Mouse (Mus musculus) hindbrain, embryonic 16.5 days (tissue): ENCODE data around the gene Tuba8. TPM values are rescaled to one million over a fixed set of nuclear protein-coding genes. Genes with fewer than 3 reads are reported as not detected.

Experiments
- ATAC-seq: fragments of 200-750 bp; cut with Nextera tagmentation; 2 replicates; pipeline ENCODE4 v1.8.0; 2017; ENCODE audit warnings: moderate TSS enrichment, moderate library complexity
- H3K27ac ChIP-seq: fragments of 300-500 bp; sonication (generic); 2 replicates; pipeline ENCODE4 v1.5.1; 2014; ENCODE audit warnings: low read depth, mild to moderate bottlenecking, control low read depth, low read length, moderate library complexity
- H3K27me3 ChIP-seq: fragments of 300-500 bp; sonication (generic); replicated peaks from 2 replicates; pipeline ENCODE4 v1.6.1; 2014; ENCODE audit warnings: low read length; ENCODE audit not compliant: control insufficient read depth, insufficient read depth
- H3K36me3 ChIP-seq: fragments of 300-500 bp; sonication (generic); 2 replicates; pipeline ENCODE4 v1.6.1; 2014; ENCODE audit warnings: mild to moderate bottlenecking, low read length, moderate library complexity, mixed read lengths; ENCODE audit not compliant: control insufficient read depth, insufficient read depth
- H3K4me1 ChIP-seq: fragments of 300-500 bp; sonication (generic); 2 replicates; pipeline ENCODE4 v1.6.1; 2014; ENCODE audit warnings: low read depth, low read length; ENCODE audit not compliant: control insufficient read depth, insufficient read depth
- H3K4me2 ChIP-seq: fragments of 300-500 bp; sonication (generic); 2 replicates; pipeline ENCODE4 v1.6.1; 2014; ENCODE audit warnings: mild to moderate bottlenecking, low read length, control low read depth, moderate library complexity
- H3K4me3 ChIP-seq: fragments of 300-500 bp; sonication (generic); 2 replicates; pipeline ENCODE4 v1.5.1; 2014; ENCODE audit warnings: mild to moderate bottlenecking, low read length, control low read depth, moderate library complexity
- H3K9ac ChIP-seq: fragments of 300-500 bp; sonication (generic); 2 replicates; pipeline ENCODE4 v1.6.1; 2014; ENCODE audit warnings: low read depth, mild to moderate bottlenecking, control low read depth, low read length, moderate library complexity
- H3K9me3 ChIP-seq: fragments of 300-500 bp; sonication (generic); 2 replicates; pipeline ENCODE4 v1.6.1; 2014; ENCODE audit warnings: mild to moderate bottlenecking, low read length, moderate library complexity; ENCODE audit not compliant: control insufficient read depth
- WGBS: fragments of 180-500 bp; shearing (Covaris S2); extraction: QIAGEN DNeasy Blood & Tissue Kit; methylation state at CpG from one replicate; pipeline ENCODE4 v1.1.7; 2014; 5-methylcytosine and 5-hydroxymethylcytosine counted together
- polyA plus RNA-seq: library from polyadenylated mRNA; unstranded; fragments of >200 nt; fragmentation: Nextera tagmentation; extraction: Ambion mirVana; gene quantifications from 2 replicates; pipeline ENCODE4 v1.2.1, GENCODE M21; 2015

Tuba8 gene
- polyA plus RNA-seq, 1 experiment from 2014 or later: 1.8 TPM

GRCm38 (mm10) chr6:121221876-121222597 lies 11.5 kb downstream of the Tuba8 start:
- no peak overlapping the region for H3K27ac ChIP-seq
- no peaks in the 10 kb centered on the region for H3K36me3 ChIP-seq
- no peak overlapping the region for H3K9ac ChIP-seq
- WGBS: 89% methylated on average over 8 of the region's 8 CpGs
- H3K9me3 ChIP-seq: no peaks in the 10 kb centered on the region
- no peak overlapping the region for H3K4me2 ChIP-seq
- no peak overlapping the region for H3K4me3 ChIP-seq
- ATAC-seq: no peak
- H3K4me1 ChIP-seq: no peaks in the 10 kb centered on the region
- H3K27me3 ChIP-seq: no peaks in the 10 kb centered on the region

GRCm38 (mm10) chr6:121223001-121223400 lies 12.5 kb downstream of the Tuba8 start:
- 95% methylated on average over 14 of the region's 14 CpGs for WGBS

GRCm38 (mm10) chr6:121224067-121224466 lies 13.6 kb downstream of the Tuba8 start:
- Histone ChIP-seq H3K9ac (no peak overlapping the region), H3K4me2 (no peak overlapping the region)

More at GRCm38 (mm10) chr6:121223001-121223400, 12.5 kb downstream of the Tuba8 start:
- H3K9ac ChIP-seq: no peak overlapping the region
- no peaks in the 10 kb centered on the region for H3K4me1 ChIP-seq
- H3K27ac ChIP-seq: no peak overlapping the region
- no peak overlapping the region for H3K4me2 ChIP-seq
- H3K36me3 ChIP-seq: no peaks in the 10 kb centered on the region
- H3K27me3 ChIP-seq: no peaks in the 10 kb centered on the region
- H3K9me3 ChIP-seq: no peaks in the 10 kb centered on the region
- no peak overlapping the region for H3K4me3 ChIP-seq
- ATAC-seq: no peak

GRCm38 (mm10) chr6:121224993-121225392 lies 14.5 kb downstream of the Tuba8 start:
- WGBS: 33% methylated on average over 6 of the region's 6 CpGs
- H3K9ac ChIP-seq: no peak overlapping the region
- H3K36me3 ChIP-seq: no peaks in the 10 kb centered on the region
- no peaks in the 10 kb centered on the region for H3K9me3 ChIP-seq
- no peak overlapping the region for H3K4me2 ChIP-seq
- ATAC-seq: no peak
- no peaks in the 10 kb centered on the region for H3K4me1 ChIP-seq
- H3K4me3 ChIP-seq: no peak overlapping the region
- no peak overlapping the region for H3K27ac ChIP-seq
- H3K27me3 ChIP-seq: no peaks in the 10 kb centered on the region

More at GRCm38 (mm10) chr6:121224067-121224466, 13.6 kb downstream of the Tuba8 start:
- Histone ChIP-seq H3K27me3 (no peaks in the 10 kb centered on the region), H3K36me3 (no peaks in the 10 kb centered on the region), H3K27ac (no peak overlapping the region), H3K4me1 (no peaks in the 10 kb centered on the region), H3K4me3 (no peak overlapping the region), H3K9me3 (no peaks in the 10 kb centered on the region)
- no peak for ATAC-seq
- WGBS: 75% methylated on average over 5 of the region's 5 CpGs

- H3K4me3 ChIP-seq: no peak overlapping the region
- H3K9ac ChIP-seq: no peak overlapping the region
- no peak for ATAC-seq
- no peak overlapping the region for H3K27ac ChIP-seq
- no peak overlapping the region for H3K4me2 ChIP-seq
- WGBS: 75% methylated on average over 4 of the region's 4 CpGs
- H3K9me3 ChIP-seq: no peaks in the 10 kb centered on the region
- no peaks in the 10 kb centered on the region for H3K36me3 ChIP-seq
- H3K27me3 ChIP-seq: no peaks in the 10 kb centered on the region
- no peaks in the 10 kb centered on the region for H3K4me1 ChIP-seq
Observed at GRCm38 (mm10) chr6:121226043-121226442, 15.5 kb downstream of the Tuba8 start.

- Histone ChIP-seq H3K36me3 (no peaks in the 10 kb centered on the region), H3K4me1 (no peaks in the 10 kb centered on the region), H3K4me3 (no peak overlapping the region), H3K9me3 (no peaks in the 10 kb centered on the region), H3K9ac (no peak overlapping the region), H3K4me2 (no peak overlapping the region), H3K27me3 (no peaks in the 10 kb centered on the region), H3K27ac (no peak overlapping the region)
- WGBS: 90% methylated on average over 2 of the region's 2 CpGs
- ATAC-seq: no peak
Observed at GRCm38 (mm10) chr6:121226744-121227143, 16.2 kb downstream of the Tuba8 start.

- Histone ChIP-seq H3K4me2 (no peak overlapping the region), H3K9ac (no peak overlapping the region), H3K27ac (no peak overlapping the region), H3K9me3 (no peaks in the 10 kb centered on the region), H3K4me3 (no peak overlapping the region), H3K36me3 (no peaks in the 10 kb centered on the region), H3K4me1 (no peaks in the 10 kb centered on the region), H3K27me3 (no peaks in the 10 kb centered on the region)
- WGBS: 74% methylated on average over 8 of the region's 8 CpGs
- ATAC-seq: no peak
Observed at GRCm38 (mm10) chr6:121228421-121228820, 17.9 kb downstream of the Tuba8 start.

- Histone ChIP-seq H3K27me3 (no peaks in the 10 kb centered on the region), H3K27ac (no peak overlapping the region)
Observed at GRCm38 (mm10) chr6:121232652-121233051, 22.2 kb downstream of the Tuba8 start.

GRCm38 (mm10) chr6:121236386-121236785 lies 25.9 kb downstream of the Tuba8 start:
- H3K4me3 ChIP-seq: no peak overlapping the region
- no peak overlapping the region for H3K9ac ChIP-seq
- WGBS: 100% methylated on average over 2 of the region's 2 CpGs
- ATAC-seq: no peak
- H3K4me1 ChIP-seq: no peaks in the 10 kb centered on the region
- H3K27me3 ChIP-seq: no peaks in the 10 kb centered on the region
- H3K9me3 ChIP-seq: no peaks in the 10 kb centered on the region
- H3K4me2 ChIP-seq: no peak overlapping the region
- H3K27ac ChIP-seq: no peak overlapping the region
- H3K36me3 ChIP-seq: no peaks in the 10 kb centered on the region

More at GRCm38 (mm10) chr6:121232652-121233051, 22.2 kb downstream of the Tuba8 start:
- Histone ChIP-seq H3K9me3 (no peaks in the 10 kb centered on the region), H3K4me1 (no peaks in the 10 kb centered on the region), H3K36me3 (no peaks in the 10 kb centered on the region), H3K4me2 (no peak overlapping the region), H3K9ac (no peak overlapping the region), H3K4me3 (no peak overlapping the region)
- no peak for ATAC-seq
- WGBS: 70% methylated on average over 1 of the region's 1 CpGs
